Mouse (Mus musculus): ENCODE measurements around the gene Ifna11.

- TF ChIP-seq CTCF (conservative IDR thresholded peaks at IDR 0.05; ENCODE audit: low read length): no peak
- no peak for TF ChIP-seq NANOG (IDR thresholded peaks at IDR 0.05; ENCODE audit: borderline replicate concordance, low read length)
Measured at GRCm38 (mm10) chr4:88867926-88868911, 48.5 kb downstream of the Ifna11 start.
